Mouse (Mus musculus): ENCODE data around the gene Sh3bgrl3. TPM values are rescaled to one million over a fixed set of nuclear protein-coding genes. Genes with fewer than 3 reads are reported as not detected.

Gene Sh3bgrl3
- total RNA-seq, 1 experiment = 96.5 TPM

GRCm38 (mm10) chr4:134094004-134094564 is 34.5 kb downstream of the Sh3bgrl3 start:
- in situ Hi-C loops (cut with MboI; ENCODE audit: low sequenced_read_pairs in 2 of 2, unreplicated experiment in 2 of 2) = no loop called here
- Histone ChIP-seq H3K9me3 (ENCODE audit: control insufficient read depth, insufficient read depth, low read depth, low read length) (no peaks in the 10 kb centered on the region), H3K27ac (ENCODE audit: insufficient read depth, low read depth, low read length, poor library complexity, severe bottlenecking) (no peak overlapping the region), H3K4me1 (ENCODE audit: control insufficient read depth in 2 of 2, insufficient read depth in 2 of 2, low read length in 2 of 2, poor library complexity in 1 of 2) (peaks cover 0 to 4% of the 10 kb centered on the region in 2 experiments; a peak in 1 of 4 replicates), H3K9ac (ENCODE audit: insufficient read depth, low read depth, low read length, poor library complexity, severe bottlenecking) (no peak overlapping the region), H3K4me3 (ENCODE audit: insufficient read depth in 1 of 2, low read depth in 1 of 2, low read length in 2 of 2, poor library complexity in 1 of 2, severe bottlenecking in 1 of 2) (no peak overlapping the region), H3K36me3 (ENCODE audit: control insufficient read depth, insufficient read depth, low read length, poor library complexity, severe bottlenecking) (peaks cover 2% of the 10 kb centered on the region; the same call in 1 of the 2 replicates)
- no peak for DNase-seq (ENCODE audit: low read depth, low spot score)
- TF ChIP-seq CHD2 (IDR thresholded peaks at IDR 0.05; ENCODE audit: low read depth, low read length) (no peak), MAFK (IDR thresholded peaks at IDR 0.05; ENCODE audit: insufficient read depth, low read depth, low read length) (no peak), ZC3H11A (IDR thresholded peaks at IDR 0.05; ENCODE audit: borderline replicate concordance, low read depth, low read length) (no peak), ZNF384 (IDR thresholded peaks at IDR 0.05; ENCODE audit: low read depth, low read length) (no peak), HCFC1 (IDR thresholded peaks at IDR 0.05; ENCODE audit: borderline replicate concordance, insufficient read depth, low read length) (no peak)

GRCm38 (mm10) chr4:134092382-134093288 is 36.0 kb downstream of the Sh3bgrl3 start:
- Histone ChIP-seq H3K9ac (ENCODE audit: insufficient read depth, low read depth, low read length, poor library complexity, severe bottlenecking) (no peak overlapping the region), H3K9me3 (ENCODE audit: control insufficient read depth, insufficient read depth, low read depth, low read length) (no peaks in the 10 kb centered on the region), H3K36me3 (ENCODE audit: control insufficient read depth, insufficient read depth, low read length, poor library complexity, severe bottlenecking) (peaks cover 7% of the 10 kb centered on the region; the same call in 1 of the 2 replicates), H3K4me3 (ENCODE audit: insufficient read depth in 1 of 2, low read depth in 1 of 2, low read length in 2 of 2, poor library complexity in 1 of 2, severe bottlenecking in 1 of 2) (no peak overlapping the region), H3K4me1 (ENCODE audit: control insufficient read depth in 2 of 2, insufficient read depth in 2 of 2, low read length in 2 of 2, poor library complexity in 1 of 2) (no peaks in the 10 kb centered on the region), H3K27ac (ENCODE audit: insufficient read depth, low read depth, low read length, poor library complexity, severe bottlenecking) (no peak overlapping the region)
- DNase-seq (ENCODE audit: low read depth, low spot score) = peak; percentile 48
- in situ Hi-C loops (cut with MboI; ENCODE audit: low sequenced_read_pairs in 2 of 2, unreplicated experiment in 2 of 2) = no loop called here
- TF ChIP-seq MAFK (IDR thresholded peaks at IDR 0.05; ENCODE audit: insufficient read depth, low read depth, low read length) (no peak), HCFC1 (IDR thresholded peaks at IDR 0.05; ENCODE audit: borderline replicate concordance, insufficient read depth, low read length) (no peak), CHD2 (IDR thresholded peaks at IDR 0.05; ENCODE audit: low read depth, low read length) (no peak), ZNF384 (IDR thresholded peaks at IDR 0.05; ENCODE audit: low read depth, low read length) (no peak), ZC3H11A (IDR thresholded peaks at IDR 0.05; ENCODE audit: borderline replicate concordance, low read depth, low read length) (no peak)

GRCm38 (mm10) chr4:134091225-134091529 is 37.4 kb downstream of the Sh3bgrl3 start:
- in situ Hi-C loops (cut with MboI; ENCODE audit: low sequenced_read_pairs in 2 of 2, unreplicated experiment in 2 of 2) = no loop called here
- H3K36me3 ChIP-seq (ENCODE audit: control insufficient read depth, insufficient read depth, low read length, poor library complexity, severe bottlenecking) = peaks cover 13% of the 10 kb centered on the region; the same call in 1 of the 2 replicates
- no peak overlapping the region for H3K9ac ChIP-seq (ENCODE audit: insufficient read depth, low read depth, low read length, poor library complexity, severe bottlenecking)
- H3K4me3 ChIP-seq (ENCODE audit: insufficient read depth in 1 of 2, low read depth in 1 of 2, low read length in 2 of 2, poor library complexity in 1 of 2, severe bottlenecking in 1 of 2) = no peak overlapping the region
- DNase-seq (ENCODE audit: low read depth, low spot score) = no peak
- TF ChIP-seq ZNF384 (IDR thresholded peaks at IDR 0.05; ENCODE audit: low read depth, low read length) (no peak), CHD2 (IDR thresholded peaks at IDR 0.05; ENCODE audit: low read depth, low read length) (no peak), HCFC1 (IDR thresholded peaks at IDR 0.05; ENCODE audit: borderline replicate concordance, insufficient read depth, low read length) (no peak), MAFK (IDR thresholded peaks at IDR 0.05; ENCODE audit: insufficient read depth, low read depth, low read length) (no peak), ZC3H11A (IDR thresholded peaks at IDR 0.05; ENCODE audit: borderline replicate concordance, low read depth, low read length) (no peak)
- no peak overlapping the region for H3K27ac ChIP-seq (ENCODE audit: insufficient read depth, low read depth, low read length, poor library complexity, severe bottlenecking)
- no peaks in the 10 kb centered on the region for H3K4me1 ChIP-seq (ENCODE audit: control insufficient read depth in 2 of 2, insufficient read depth in 2 of 2, low read length in 2 of 2, poor library complexity in 1 of 2)
- no peaks in the 10 kb centered on the region for H3K9me3 ChIP-seq (ENCODE audit: control insufficient read depth, insufficient read depth, low read depth, low read length)

- Histone ChIP-seq H3K36me3 (ENCODE audit: control insufficient read depth, insufficient read depth, low read length, poor library complexity, severe bottlenecking) (peaks cover 13% of the 10 kb centered on the region; the same call in 1 of the 2 replicates), H3K9me3 (ENCODE audit: control insufficient read depth, insufficient read depth, low read depth, low read length) (no peaks in the 10 kb centered on the region), H3K4me3 (ENCODE audit: insufficient read depth in 1 of 2, low read depth in 1 of 2, low read length in 2 of 2, poor library complexity in 1 of 2, severe bottlenecking in 1 of 2) (no peak overlapping the region), H3K4me1 (ENCODE audit: control insufficient read depth in 2 of 2, insufficient read depth in 2 of 2, low read length in 2 of 2, poor library complexity in 1 of 2) (no peaks in the 10 kb centered on the region), H3K27ac (ENCODE audit: insufficient read depth, low read depth, low read length, poor library complexity, severe bottlenecking) (no peak overlapping the region), H3K9ac (ENCODE audit: insufficient read depth, low read depth, low read length, poor library complexity, severe bottlenecking) (no peak overlapping the region)
- no peak for DNase-seq (ENCODE audit: low read depth, low spot score)
- in situ Hi-C loops (cut with MboI; ENCODE audit: low sequenced_read_pairs in 2 of 2, unreplicated experiment in 2 of 2) = no loop called here
- no peak for TF ChIP-seq HCFC1 (IDR thresholded peaks at IDR 0.05; ENCODE audit: borderline replicate concordance, insufficient read depth, low read length)
- TF ChIP-seq CHD2 (IDR thresholded peaks at IDR 0.05; ENCODE audit: low read depth, low read length) = no peak
- no peak for TF ChIP-seq ZC3H11A (IDR thresholded peaks at IDR 0.05; ENCODE audit: borderline replicate concordance, low read depth, low read length)
- TF ChIP-seq ZNF384 (IDR thresholded peaks at IDR 0.05; ENCODE audit: low read depth, low read length) = no peak
- TF ChIP-seq MAFK (IDR thresholded peaks at IDR 0.05; ENCODE audit: insufficient read depth, low read depth, low read length) = no peak
Observed at GRCm38 (mm10) chr4:134090521-134091224, 37.9 kb downstream of the Sh3bgrl3 start.
